Mouse (Mus musculus) monocyte, adult 5-6 weeks (primary cell): Measurements from ENCODE around the gene Cpsf3. TPM values are rescaled to one million over a fixed set of nuclear protein-coding genes. Genes with fewer than 3 reads are reported as not detected.
A peak's percentile ranks its signal among the peaks of the same experiment; 100 is the strongest.

ENCODE experiments used
- ATAC-seq: fragments of 153-309, 156-312 bp; replicated peaks from 2 replicates; pipeline ENCODE4 v1.8.0; 2017; ENCODE audit warnings: mild to moderate bottlenecking; ENCODE audit not compliant: low TSS enrichment, insufficient number of reproducible peaks, severe bottlenecking, poor library complexity, low FRiP score
- total RNA-seq: library from RNA; stranded (forward); fragments of 200-1000, 200-491, 200-594 nt; gene quantifications from 3 replicates; pipeline ENCODE4 v1.2.3, GENCODE M21; 2017

Gene Cpsf3
- total RNA-seq, 1 experiment from 2014 or later, result 117 TPM

DNA sequence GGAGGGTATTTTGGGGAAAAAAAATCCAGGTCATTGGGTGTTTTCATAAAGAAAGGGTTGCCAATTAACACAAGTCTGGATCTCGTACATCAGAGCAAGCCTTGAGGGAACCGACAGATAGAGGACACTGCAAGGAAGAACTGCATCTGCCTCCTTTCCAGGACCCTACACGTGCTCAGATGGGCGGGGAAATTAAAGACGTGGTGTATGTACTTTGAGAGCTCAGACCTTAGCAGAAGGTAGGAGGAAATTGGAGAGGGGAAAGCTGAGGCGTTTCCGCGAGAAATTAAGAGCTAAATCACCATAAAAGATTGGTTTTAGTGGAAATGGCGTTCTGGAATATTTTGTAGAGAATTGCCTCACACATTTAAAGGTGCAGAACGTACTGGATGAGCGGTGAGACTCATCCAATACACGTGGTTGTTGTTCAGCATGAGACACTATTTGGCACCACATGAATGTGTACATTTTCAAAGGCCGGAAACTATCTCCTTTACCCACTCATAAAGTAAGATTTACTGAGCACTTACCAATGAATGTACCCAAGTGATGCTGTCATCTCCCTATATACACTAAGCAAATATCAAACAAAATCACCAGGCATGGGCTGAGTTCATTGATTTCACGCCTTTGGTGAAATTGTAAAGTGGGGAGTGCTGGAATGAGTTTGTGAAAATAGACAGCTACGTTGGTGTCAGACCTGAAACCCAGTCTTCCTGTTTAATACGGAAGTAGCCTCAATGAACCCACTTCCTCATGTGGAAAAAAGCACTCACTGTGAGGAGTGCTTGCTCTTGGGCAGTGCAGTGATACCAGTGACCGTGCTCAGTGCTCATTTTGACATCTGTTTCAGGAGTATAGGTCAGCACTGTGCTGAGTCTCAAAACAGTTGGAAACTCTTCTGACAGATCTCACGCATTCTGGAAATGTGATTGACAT, 1.8 kb downstream of the Cpsf3 start:
- ATAC-seq, result peak; percentile 64

DNA sequence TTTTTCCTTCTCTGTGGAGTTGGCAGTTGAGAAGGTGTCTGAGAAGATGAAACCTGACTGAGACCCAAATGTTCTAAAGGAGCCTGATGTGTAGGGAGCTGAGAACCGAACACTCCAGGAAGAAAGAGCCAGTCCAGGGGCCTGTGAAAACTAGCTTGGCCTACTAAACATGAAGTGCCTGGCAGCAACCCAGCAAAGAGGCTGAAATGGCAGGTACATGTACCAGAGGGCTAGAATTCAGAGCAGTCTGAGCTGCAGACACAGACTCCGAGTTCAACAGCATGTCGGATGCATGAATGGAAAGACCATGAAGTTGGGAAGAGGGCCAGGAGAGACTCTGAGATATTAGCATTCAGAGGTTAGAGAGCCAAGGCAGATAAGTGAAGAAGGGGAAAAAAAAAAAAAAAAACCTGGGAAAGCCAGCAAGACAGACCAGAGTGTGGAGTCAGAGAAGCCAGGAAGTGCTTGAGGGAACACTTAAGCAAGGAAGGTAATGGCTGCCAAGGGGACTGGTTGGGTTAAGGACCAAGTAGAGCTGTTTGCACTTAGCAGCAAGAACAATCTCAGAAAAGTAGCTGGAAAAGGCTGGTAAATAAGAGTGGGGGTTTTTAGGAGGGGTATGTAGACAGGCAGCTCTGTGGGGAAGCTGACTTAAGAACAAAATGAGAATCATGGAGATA, 3.7 kb downstream of the Cpsf3 start:
- no peak for ATAC-seq

DNA sequence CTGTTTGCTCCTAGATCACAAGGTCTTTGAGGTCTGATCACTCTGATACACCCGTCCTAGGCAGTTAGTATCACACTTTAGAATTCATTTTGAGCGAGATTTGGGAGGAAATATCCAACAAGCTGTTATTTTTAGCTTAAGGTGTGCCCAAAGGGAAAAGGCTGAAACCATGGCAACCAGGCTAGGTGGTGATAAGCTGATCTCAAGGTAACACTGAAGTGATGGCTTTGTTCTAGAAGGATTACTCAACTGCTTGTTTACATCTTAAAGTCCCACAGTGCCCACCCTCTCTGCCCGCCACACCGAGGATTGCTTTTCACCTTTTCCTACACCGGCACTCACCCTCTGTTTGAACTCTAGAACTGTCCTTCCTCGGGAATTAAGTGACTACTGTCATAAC, 4.5 kb downstream of the Cpsf3 start:
- ATAC-seq, result no peak

DNA sequence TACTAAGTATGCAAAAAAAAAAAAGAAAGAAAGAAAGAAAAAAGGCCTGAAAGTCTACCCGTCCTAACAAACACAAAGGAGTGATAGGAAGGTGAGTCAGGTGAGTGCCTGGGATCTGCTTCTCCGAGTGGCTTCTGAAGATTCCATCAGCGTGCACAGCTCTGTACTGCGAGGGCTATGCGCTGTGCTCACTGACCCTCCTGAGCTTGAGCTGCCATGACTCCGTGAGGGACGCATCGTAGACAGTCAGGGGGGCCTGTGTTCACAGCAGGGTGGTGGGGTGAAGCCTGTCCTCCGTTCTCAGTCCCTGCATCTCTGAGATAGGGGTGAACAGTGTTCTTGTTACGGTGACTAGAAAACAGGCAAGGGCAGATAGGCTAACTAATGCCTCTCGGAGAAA, 13.7 kb downstream of the Cpsf3 start:
- ATAC-seq, result no peak

DNA sequence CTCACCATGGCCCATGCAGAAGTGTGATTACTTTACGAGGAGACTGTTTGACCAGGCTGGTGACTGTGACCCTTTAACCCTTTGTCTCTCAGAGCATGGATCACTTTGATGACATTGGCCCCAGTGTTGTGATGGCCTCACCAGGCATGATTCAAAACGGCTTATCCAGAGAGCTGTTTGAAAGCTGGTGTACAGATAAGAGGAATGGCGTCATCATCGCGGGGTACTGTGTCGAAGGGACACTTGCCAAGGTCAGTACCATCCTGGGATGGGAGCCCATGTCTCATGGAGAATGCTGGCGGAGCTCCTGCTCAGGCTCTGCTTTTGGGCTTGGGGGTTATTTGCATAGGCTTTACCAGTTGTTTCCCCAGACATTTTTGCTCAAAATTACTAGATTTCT, 16.1 kb downstream of the Cpsf3 start:
- ATAC-seq, result no peak

DNA sequence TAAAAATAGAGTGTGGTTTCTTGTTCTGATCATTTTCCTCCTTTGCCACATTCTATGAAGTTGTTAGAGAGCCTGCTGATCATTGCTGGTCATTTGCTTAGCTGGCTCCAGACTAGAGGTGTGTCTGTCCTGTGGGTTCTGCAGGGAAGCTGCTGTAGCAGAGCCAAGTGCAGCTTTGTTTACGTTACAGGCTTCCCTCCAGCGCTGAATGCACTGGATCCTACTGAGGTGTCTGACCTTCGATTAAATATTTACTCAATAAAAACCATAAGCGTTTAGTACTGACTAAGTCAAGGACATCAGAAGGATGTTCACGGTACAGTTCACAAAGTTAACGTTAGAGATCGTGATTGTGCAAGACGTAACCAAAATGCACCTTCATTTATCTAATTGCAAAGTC, 16.7 kb downstream of the Cpsf3 start:
- ATAC-seq, result no peak

DNA sequence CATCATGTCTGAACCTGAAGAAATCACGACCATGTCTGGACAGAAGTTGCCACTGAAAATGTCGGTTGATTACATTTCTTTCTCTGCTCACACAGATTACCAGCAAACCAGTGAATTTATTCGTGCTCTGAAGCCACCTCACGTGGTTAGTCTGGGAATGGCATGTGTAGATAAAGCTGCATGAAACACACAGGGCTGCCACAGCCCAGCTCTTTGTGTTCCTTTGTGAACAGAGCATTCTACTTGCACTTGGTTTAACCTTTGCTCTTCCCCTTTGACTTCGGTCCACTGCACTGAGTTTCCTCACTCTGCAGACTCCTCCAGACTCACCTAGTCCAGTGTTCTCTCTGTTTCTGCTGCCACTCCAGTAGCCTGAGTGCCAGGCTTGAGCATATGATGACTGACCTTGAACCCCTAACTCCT, 17.2 kb downstream of the Cpsf3 start:
- ATAC-seq, result no peak

DNA sequence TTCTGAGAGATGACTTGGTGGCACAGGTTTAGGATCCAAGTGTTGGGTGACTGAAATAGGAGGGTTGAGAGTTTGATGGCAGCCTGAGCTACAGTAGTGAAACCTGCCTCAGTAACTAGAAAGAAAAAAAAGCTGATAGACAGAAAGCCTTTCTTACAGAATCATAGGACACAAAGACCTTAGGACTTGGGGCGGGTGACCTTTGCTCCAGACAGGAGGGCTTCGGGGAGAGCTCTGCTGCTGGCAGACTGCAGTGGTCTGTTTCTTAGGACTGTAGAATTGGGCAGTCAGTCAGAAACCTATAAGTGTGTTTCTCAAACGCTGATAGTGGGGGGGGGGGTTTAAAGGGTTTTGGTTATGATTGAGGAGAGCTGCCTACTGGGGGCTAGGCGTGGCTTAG, 20.6 kb downstream of the Cpsf3 start:
- ATAC-seq, result no peak

DNA sequence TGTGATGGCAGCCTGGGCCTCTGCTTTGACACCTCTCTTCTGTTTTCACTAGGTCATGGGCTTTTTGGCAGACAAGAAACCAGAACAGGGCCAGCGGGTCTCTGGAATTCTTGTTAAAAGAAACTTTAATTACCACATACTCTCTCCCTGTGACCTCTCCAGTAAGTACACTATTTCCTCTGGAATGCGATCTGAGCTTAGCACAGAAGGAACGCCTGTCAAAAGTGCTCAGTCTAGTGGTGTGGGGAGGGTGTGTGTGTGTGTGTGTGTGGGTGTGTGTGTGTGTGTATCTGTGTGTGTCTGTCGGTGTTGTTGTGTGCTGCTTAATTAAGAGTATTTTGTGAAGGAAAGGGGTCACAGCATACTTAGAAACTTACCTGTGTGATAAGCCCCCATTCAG, 21.5 kb downstream of the Cpsf3 start:
- no peak for ATAC-seq

DNA sequence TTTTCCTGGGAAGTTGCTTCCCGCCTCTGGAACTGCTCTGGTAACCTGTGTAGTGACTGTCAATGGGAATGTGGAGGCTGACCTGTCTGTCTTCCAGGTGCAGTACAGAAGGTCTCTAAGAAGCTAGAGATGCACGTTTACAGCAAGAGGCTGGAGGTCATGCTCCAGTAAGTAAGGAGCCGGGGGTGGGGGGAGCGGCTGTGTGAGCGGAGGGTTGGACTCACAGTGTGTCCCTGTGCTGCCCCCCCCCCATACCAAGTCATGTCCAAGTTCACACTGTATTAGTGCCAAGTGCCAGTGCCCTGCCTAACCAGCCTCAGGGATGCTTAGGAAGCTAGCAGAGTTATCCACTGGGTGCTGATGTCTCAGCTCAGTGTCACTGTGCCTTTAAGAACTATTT, 27.0 kb downstream of the Cpsf3 start:
- ATAC-seq, result no peak

DNA sequence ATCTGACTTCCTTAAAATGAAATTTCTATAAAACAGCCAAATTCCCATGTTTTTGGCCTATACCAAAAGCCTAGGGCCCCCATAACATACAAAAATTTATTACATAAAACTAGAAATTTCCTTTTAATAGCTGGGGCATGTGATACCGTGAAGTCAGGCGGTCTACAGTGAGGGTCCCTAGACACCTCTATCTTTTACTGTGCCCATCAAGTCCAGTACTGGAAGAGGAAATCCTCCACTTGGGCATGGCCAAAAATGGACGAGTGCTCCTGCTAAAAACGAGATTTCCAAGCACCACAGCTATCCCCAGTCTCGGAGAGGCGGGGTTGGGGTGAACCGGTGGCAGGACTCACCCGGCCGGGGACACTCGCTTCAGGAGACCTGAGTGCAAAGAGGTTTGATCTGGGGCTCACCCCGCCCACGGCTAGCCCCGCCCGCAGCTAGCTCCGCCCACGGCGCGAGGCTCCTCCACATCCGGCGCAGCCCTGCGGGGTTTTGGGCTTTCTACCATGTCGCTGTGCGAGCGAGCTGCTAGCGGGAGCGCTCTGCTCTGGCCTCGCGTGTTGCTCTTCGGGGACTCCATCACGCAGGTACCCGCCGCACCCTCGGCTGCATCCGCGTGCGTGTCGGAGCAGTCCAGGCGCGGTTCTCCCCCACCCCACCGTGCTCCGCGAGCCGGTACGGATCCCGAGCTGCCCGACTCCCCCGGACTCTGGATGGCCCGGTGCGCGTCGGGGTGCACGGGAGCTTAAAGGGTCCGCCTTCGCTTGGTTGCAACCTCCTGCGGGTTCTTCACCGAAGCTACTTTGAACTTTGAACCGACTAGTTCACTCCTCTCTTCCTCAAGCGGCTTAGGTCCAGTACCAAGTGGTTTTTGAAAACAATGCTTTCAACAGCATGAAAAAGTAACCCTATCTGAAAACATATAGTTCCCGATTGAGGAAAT, 31.0 kb downstream of the Cpsf3 start, which contains the start of gene Iah1:
TSS of gene Iah1 (plus strand) at position 467 of the 946 bp plus-strand sequence.
- peak; percentile 76 for ATAC-seq

DNA sequence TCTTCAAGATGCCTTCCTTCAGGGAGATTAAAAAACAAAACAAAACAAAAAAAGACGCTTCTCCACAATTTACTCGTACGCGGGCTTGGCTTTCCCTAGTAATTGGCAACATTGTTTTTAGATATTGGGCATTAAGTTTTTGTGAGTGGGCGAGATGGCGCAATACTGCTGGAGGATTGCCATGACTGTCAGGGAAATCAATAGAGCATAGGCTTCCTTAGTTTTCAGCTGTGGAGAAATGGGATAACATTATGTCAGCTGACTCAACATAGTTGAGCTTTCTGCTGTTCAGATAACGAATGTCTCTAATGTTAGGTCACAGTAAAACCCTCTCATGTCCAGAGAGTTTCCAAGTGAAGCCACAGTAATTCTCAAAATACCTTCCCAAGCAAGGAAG, 31.7 kb downstream of the Cpsf3 start:
- no peak for ATAC-seq

DNA sequence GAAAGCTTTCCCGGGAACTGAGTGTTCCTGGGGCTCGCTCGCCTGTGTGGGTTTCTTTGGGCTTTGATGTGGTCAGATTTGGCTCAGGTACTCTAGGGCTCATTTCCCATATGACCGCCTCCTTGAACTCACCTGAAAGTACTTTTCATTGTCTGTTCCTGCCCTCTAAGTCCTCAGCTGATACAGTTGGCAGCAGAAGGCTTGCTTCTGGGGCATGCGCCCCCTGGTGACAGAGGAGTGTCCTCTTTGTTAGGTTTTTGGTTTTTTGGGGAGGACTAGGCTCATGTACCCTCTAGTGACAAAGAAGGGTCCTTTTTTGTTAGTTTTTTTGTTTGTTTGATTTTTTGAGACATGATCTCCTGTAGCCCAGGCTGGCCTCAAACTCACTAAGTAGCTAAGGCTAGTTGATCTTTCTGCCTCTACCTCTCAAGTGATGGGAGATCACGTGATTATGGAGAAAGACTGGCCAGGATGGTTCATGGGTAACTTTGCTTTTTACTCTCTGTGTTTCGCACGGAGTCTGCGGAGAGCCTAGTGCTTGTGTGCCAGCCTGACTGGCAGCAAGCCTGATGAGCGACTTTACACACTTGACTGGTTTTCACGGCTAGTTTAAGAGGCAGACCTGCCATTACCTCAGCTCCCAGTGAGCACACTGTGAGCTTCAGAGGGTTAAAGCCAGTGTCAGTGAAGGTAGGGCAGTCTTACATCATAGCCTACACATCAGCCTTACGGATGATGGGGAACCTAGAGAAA, 33.1 kb downstream of the Cpsf3 start:
- no peak for ATAC-seq

DNA sequence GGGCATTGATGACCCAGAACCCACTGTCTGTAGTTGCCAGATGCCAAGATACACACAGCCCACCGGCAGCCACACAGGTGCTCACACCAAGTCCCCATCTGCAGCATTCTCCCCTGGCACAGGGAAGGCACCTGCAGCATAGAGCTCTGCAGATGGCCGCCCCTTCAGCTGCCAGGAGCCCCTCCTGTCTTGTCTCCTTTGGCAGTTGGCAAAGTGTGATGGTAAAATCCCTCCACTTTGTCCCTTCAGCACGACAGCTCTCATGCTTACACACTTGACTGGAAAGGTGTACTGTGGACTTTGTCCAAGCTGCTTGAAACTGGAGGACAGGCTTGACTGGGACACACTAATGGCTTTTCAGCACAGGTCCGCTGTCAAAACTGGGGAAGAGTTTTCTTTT, 35.1 kb downstream of the Cpsf3 start:
- no peak for ATAC-seq

DNA sequence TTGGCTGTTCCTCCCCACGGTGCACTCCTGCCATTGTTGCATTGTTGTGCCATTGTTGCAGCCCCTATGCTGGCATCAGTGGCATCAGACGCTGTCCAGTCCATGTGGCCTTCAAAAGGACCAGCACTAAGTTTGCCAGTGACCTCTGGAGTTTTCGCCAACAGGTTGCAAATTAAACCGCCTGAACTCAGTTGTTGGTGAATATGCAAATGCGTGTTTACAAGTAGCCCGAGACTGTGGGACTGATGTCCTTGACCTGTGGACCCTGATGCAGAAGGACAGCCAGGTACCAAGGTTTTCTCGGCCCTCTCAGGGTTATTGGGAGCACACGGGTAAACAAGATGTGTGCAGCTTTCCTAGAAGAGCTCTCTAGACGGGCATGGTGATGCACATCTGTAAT, 36.0 kb downstream of the Cpsf3 start:
- no peak for ATAC-seq

DNA sequence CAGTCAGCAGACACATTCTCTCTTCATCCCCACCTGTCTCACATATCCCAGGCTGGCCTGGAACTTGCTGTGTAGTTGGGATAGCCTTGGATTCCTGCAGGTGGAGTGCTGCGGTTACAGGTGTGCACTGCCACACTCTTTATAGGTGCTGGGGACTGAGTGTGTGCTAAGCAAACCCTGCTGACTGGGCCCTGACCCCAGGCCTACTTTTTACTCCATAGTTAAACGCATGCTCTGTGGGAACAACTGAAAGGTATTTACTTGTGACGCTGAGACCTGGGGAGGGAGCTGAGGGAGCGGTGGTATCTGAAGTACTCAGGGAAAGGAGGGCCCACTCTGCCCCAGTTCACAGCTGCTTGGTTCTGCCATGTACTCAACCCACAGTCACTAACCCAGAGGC, 37.1 kb downstream of the Cpsf3 start:
- 0 out of 2 replicates have a peak, but pooled peaks have one; percentile 1 for ATAC-seq

DNA sequence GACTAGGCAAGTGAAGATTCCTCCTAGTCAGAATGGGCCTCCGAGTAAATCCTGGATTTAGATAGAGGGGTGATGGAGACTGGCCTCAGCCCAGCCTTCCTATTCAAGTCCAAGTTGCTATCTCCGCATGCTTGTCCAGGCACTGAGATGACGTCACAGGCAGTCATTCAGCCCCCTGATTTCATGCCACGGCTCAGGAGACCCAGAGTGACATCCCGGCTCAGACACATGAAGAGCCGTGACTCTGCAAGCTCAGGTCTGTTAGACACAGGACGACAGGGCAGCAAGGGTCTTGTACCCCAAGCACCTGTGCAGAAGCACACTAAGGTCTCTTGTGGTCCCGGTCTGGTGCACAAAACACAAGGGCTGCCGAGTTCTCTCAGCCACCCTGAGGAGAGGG, 37.7 kb downstream of the Cpsf3 start:
- no peak for ATAC-seq

DNA sequence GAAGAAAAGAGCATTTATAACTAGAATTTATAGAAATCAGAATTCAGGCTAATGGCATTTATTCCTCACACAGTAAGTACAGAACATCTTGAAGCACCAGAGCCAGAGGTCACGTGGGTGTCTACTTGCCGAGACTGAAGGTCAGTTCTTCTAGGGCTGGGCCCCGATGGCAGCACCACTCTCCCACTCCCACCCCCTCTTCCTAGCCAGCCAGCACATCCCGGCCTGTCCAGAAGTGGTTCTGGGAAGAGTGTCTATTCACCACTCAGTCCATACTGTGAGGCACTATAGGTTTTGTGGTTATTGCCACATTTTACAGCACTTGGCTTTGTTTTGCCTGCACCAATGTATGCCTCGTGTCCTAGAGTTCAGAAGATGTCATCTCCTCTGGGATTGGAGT, 38.9 kb downstream of the Cpsf3 start:
- ATAC-seq, result no peak
